Mouse (Mus musculus): ENCODE results near the gene Kptn.

The Kptn gene

DNA sequence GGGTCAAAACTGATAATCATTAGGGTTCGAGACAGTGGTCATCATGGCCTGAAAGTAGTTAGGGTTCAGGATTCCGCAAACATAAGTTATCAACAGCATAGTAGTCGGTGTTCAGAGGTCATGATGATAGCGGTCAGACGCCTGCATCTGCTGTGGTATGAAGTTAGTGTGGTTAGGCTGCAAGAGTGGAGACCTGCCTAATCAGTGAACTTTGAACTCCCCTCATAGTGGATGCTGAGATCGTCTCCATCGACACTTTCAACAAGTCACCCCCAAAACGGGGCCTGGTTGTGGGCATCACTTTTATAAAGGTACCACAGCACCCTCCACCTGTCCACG is 536 bp downstream of the Kptn start:
- DNase-seq (ENCODE audit: low spot score) = no peak

DNA sequence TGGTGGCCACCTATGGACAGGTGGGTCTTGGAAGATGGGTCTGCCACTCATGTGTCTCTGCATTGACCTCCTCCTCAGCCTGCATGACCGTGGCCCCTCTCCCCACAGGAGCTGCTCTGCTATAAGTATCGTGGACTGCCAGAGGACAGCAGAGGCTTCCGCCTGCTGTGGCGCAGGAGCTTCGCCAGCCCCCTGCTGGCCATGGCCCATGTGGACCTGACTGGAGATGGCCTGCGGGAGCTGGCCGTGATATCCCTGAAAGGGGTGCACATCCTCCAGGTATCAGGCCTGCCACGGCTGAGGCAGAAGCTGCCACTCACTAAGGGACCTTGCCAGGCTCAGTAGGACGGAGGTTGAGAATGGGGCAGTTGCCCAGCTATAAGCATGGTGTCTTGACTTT is 6.1 kb downstream of the Kptn start:
- DNase-seq (ENCODE audit: low spot score) = no peak

DNA sequence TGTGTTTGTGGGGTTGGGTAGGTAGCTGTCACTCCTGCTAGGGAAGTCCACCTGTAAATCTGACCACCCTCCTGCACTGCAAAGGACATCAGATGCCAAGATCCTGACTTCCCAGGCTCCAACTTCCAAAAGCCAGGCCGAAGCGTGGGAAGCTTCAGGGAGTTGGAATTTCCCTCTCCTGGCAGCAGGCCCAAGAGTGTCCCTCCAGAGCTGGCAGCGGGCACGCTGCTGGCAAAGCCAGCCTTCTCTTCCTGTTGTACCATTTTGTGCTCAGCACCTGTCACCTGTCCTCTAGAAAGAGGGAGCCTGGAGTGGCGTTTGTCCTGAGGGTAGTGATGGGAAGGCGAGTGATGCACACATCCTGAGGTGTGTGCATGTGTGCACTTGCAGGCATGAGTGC is 8.6 kb downstream of the Kptn start:
- DNase-seq (ENCODE audit: low spot score) = no peak

DNA sequence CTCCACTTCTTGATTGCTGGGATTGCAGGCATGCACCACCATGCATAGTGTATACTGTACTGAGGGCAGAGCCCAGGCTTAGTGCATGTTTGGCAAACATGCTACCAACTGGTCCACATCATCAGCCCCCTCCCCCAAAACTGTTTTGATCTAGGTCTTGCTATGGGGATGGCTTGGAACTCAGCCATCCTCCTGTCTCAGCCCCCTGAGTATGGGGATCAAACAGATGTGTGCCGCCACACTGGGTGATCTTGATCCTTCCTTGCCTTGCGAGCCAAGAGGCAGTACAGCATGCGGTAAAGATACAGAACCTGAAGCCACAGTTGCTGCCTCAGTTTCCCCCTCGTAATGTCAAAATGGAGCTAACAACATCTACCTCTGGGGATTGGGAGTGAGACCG is 9.2 kb downstream of the Kptn start:
- DNase-seq (ENCODE audit: low spot score) = no peak

DNA sequence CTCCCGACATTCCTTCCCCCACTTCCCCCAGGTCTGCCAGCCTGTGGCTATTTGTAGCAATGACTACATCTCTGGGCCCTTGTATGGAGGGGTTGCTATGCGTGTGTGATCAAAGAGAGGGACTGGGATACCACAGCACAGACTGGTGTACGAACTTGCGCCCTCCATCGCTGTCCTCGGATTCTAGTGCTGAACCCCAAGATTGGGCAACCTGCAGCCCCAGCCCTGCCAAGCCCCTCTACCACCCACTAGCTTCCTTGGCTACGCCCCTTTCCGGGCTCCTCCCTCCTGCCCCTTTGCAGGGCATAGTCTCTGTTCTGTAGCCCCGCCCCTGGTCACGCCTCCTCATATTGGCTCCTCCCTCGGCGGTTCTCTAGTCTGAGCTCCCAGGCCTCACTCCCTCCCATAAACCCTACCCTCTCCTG is 9.7 kb downstream of the Kptn start, which contains the start of gene Slc8a2:
Slc8a2 (plus strand) TSS at position 406 of the 425 bp plus-strand sequence.
- peak; percentile 15 for DNase-seq (ENCODE audit: low spot score)

DNA sequence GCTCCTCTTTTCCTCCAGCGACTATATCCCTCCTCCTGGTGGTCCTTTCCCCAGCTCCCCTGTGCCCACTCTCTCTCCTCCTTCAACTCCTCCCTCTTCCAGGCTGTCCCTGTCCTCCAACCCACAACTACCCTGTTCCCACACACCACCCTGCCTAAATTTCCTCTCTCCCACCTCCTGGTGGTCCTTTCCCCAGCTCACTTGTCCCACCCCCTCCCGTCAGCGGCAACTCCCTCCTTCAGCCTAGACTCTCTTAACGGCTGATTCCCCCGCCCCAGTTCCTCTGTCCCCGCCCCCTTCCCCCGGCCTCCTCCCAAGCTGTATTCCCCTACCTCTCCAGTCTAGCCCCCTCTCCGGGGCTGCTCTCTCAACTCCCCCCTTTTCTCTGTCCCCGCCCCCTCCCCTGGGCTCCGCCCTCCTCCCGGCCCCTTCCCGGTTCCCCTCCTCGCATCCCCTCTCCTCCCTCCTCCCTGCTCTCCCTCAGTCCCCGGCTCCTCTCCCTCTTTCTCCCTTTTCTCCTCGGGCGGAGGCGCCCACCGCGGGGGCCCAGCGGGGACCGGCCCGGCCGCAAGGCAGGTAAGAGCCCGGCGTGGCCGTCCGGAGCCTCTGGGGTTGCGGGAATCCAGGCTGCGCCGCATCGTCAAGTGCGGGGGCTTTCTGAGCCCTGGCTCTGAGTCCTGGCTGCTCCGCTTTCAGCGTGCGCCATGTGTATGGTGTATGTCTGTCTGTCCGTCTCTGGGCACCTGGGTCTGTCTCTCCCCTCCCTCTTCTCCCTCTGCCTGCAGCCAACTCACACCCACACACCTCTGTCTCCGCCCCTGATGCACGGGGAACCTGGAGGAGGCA is 10.4 kb downstream of the Kptn start:
- peak; percentile 18 for DNase-seq (ENCODE audit: low spot score)

DNA sequence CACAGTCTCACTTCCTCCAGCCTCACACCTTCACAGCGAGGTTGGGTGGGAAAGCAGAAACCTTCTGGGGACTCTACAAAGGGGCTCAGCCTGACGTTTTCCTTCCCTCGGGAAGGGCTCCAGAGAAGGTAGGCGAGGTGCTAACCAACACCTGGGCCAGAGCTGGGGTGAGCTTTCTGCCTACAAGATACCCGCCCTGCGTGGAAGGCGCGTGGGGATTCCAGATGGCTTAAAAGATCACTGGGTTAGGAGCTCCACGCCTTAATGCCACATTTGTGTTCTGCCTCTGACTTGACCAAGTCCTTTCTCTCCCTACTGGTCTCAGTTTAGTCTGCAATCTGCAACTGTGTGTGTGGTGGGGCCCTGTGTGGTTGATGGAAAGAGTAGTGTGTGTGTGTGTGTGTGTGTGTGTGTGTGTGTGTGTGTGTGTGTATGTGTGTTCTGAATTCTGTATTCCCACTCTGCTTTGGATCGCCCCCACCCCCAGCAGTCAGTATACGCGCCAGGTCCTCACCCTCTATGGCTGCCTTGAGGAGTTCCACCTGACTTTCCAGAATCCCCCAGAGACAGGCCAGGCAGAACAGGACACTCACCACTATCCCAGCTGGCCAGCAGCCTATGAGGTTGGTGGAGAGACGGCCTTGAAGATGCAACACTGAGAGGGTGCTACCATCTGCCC is 11.4 kb downstream of the Kptn start:
- DNase-seq (ENCODE audit: low spot score) = no peak

DNA sequence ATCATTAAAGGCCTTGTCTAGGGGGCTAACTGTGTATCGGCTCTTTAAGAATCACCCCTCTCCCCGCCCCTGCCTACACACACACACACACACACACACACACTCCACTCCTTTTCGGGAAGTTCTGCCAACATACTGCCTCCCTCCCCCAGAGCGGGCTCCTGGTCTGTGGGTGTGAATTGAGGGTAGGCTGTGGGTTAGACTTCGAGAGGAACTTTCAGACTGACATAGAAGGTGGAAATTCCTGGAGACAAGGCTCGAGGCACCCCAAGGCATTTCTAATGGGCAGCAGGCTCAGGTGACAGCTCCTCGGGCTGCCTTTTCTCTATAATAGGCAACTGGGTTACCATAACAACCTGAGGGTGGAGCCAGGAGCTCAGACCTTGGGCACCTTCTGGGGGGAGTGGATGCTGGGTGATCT is 12.5 kb downstream of the Kptn start:
- no peak for DNase-seq (ENCODE audit: low spot score)

DNA sequence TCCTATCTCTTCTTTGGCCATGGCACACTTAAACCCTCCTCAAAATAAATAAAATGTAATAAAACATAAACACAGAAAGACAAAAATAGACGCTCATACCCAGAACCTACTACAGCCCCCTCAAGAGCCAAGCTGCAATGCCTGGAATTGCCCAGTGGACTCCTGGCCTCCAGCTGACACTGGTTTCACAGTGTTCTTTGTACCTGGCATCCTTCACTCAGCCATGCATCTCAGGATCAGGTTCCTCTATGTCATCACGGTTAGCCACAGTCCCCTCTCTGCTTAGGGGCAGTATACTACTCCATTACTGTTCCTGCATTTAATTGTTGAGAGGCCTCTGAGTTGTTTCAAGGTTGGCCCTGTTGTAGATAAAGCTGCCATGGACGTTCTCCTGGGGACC is 13.2 kb downstream of the Kptn start:
- DNase-seq (ENCODE audit: low spot score) = no peak

DNA sequence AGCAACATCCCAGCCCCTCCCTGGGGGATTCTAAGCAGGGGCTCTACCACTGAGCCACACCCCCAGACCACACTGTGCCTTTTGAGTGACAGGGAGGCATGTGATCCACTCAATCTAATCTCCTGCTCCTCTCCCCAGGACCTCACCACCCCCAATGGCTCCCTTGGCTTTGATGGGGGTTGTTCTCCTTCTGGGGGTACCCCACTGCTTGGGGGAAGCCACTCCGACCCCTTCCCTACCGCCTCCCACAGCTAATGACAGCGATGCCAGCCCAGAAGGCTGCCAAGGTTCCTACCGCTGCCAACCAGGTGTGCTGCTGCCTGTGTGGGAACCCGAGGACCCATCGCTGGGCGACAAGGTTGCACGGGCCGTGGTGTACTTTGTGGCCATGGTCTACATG is 14.0 kb downstream of the Kptn start:
- DNase-seq (ENCODE audit: low spot score) = no peak

DNA sequence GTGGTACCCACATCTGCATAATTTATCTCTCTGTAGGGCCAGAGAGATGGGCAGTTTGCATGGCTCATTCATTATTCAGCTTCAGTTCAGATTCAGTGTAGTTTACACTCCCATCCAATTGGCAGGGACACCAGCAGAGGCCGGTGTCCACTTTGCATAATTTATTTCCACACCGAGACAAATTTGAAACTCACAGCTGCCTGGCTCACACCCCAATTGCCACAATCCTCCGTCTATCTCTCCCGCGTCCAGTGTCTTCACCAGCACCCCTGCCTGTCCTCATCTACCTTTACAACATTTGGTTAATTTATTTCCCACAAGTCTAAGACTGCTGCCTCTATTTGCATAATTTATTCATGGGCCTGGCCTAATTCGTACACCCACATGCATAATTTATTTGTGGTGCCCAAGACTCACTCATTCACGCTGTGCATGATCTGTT is 15.3 kb downstream of the Kptn start:
- no peak for DNase-seq (ENCODE audit: low spot score)

DNA sequence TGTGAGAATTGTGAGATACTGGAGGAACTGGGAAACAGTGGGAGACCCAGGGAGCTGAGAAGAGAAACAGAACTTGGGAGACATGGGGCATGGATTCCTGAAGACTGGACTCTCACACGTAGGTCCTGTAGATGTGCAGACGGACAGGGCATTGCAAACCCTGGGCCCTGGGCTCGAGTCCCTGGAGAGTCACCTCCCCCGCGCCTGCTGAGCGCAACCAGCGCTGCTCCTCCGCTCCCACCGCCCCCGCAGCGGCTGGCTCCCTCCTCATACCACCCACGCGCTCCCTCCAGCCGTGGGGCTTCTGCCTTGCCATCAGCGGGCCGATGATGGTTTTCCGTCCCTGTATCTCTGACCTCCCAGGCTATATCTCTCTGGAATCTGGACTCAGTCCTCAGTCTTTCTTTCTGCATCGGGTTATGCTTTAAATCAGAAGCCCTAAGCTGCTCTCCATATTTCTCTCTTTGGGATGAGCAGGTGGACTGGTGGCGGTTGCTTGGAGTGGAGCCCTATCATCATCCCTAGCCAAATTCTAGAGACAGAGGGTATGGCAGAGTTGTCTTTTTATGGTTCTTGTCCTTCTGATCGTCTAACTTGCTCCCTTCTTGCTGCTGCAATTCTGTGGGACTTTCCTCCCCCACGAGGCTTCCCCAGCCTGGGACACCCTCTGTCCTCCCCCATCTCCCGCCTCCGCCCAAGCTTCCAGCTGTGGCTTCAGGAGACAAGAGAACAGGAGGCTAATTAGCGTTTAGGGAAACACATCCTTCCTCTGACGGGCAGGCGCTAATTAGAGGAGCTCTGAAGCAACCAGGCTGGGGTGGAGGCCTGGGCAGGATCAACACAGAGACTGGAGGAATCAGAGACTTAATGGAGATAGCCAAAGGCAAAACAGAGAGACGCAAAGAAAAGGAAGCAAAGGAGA is 27.1 kb downstream of the Kptn start:
- DNase-seq (ENCODE audit: low spot score) = no peak

DNA sequence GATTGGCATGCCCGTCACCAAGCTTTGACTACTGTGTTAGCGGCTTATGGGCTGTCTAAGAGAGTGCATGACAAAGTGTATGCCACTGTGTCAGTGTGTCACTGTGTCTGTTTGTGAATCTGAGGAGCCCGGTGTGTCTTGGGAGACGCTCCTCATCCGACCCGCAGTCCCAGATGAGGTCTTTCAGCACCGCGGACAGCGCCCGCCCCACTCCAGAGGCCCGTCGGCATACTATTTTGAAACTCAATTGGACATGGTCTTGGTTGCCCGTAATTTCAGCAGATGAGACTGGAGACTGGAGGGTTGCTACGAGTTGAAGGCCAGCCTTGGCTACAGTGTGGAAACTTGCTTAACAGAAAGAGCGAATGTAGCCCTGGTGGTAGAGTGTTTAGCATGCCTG is 27.9 kb downstream of the Kptn start:
- peak; percentile 49 for DNase-seq (ENCODE audit: low spot score)

DNA sequence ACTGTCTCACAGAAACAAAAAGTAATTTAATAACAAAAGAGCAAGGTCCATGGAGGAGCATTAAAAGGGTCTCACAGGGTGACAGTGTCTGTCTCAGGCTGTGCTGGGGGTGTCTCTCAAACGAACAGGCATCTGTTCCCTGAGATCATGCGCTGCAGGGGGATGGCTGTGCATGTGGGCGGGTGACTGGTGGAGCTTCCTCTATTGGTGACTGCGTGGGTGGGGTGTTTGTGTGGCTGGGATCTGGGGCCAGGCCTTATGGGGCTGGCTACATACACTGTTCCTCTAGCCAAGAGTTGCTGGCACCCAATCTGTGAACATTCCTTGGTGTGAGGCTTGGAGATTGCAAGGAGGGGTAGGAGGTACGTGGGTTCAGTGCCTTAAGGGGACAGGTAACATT is 29.5 kb downstream of the Kptn start:
- no peak for DNase-seq (ENCODE audit: low spot score)

DNA sequence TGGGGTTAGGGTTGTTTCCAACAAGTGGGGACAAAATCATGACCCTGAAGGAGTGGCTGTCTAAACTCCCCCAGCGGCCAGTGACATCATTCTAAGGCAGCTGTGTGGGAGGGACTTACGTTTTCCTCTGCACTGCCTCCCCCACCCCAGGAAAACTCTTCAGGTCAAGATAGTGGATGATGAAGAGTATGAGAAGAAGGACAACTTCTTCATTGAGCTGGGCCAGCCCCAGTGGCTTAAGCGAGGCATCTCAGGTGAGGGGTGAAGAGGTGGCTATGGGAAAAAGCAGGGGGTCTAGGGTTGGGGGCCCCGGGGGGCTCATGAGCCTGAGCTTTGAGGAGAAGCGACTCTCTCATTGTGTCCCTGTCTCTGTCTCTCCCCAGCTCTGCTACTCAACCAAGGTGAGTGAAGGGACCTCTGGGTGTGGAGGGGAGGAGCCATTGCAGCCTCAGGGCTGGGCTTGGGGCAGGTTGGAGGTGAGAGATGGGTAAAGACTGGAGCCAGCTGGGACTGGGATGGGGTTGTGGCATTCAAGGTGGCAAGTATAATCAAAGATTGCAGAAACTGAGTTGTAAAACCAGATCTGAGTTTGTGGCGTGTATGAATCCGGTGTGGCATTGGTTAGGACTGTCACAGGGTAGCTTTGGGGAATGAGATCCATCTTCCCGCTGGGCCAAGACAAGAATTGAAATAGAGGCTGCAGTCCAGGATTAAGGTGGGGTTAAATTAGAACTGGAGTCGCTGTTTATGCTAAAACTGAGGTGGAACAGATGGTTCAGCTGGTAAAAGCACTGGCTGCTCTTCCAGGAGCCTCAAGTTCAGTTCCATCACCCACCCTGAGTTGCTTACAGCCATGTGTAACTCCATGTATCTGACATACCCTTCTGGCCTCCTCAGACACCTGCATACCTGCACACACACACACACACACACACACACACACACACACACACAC is 30.8 kb downstream of the Kptn start:
- DNase-seq (ENCODE audit: low spot score) = no peak

DNA sequence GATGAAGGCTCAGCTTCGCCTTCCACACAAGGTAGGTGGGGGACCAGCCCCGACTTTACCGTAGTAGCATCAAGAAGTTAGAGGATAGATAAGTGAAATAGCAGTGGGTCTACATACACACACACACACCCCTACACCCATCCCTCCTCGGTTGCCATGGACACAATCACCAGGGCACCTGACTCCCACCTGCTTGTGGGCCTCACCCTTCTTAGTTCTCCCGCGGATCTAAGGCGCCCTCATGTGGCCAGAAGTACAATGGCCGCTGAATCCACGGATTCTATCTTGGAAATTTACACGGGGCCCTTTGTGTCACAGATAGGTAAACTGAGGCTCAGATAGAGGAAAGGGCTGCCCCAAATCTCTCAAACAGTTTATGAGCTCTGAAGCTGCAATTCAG is 33.8 kb downstream of the Kptn start:
- no peak for DNase-seq (ENCODE audit: low spot score)

DNA sequence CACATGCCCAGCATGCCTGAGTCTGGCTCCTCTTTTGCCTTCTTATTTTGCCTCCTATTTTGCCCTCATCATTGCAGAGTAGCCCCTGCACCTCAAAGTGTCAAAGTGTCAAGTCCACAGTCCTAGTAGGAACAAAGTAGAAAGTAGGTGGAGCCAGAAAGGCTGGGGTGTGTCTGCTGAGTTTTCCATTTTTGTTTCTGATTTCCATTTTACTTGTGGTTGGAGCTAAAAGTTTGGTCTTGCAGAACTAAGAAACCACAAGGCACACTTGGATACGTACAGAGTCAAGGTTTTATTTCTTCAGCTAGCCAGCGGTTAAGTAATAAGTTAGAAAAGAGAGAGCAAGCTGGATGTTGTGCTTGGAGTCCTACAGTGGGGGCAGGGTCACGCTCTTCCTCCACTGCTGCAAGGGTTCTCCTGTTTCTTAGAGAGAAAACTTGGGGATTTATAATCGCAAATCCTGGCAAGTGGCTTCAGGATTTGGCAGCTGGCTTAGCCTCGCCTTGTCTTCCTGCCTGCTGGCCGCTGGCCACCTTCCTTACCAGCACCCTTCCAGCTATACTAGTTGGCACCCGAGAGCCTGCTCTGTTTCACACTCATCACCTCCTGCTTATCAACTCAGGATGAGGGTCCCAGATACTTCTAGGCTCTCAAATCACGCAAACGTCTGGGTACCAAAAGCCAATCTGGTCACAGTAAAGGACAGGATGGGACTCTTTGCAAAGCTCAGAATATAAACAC is 35.6 kb downstream of the Kptn start:
- DNase-seq (ENCODE audit: low spot score) = no peak

DNA sequence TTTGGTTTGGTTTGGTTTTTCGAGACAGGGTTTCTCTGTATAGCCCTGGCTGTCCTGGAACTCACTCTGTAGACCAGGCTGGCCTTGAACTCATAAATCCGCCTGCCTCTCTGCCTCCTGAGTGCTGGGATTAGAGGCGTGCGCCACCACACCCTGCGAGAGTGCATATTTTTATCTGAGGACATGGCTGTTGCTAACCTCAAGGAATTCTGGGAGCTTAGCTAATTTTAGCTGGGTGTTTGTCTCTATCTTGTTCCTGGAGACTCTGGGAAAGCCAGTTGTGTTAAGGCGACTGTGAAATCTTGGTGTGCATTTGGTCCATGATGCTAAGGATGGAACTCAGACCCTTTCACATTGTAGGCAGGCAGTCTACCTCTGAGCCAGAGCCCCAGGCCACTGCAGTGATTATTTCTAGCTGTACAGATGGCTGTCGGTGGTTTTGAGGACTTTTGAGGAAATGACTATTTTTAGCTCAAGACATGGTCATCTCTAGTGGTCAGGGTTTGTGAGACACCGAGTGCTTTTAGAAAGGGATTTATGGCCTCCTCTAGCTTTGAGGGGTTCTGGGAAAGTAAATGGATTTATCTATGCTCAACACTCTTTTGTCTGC is 36.5 kb downstream of the Kptn start:
- no peak for DNase-seq (ENCODE audit: low spot score)

DNA sequence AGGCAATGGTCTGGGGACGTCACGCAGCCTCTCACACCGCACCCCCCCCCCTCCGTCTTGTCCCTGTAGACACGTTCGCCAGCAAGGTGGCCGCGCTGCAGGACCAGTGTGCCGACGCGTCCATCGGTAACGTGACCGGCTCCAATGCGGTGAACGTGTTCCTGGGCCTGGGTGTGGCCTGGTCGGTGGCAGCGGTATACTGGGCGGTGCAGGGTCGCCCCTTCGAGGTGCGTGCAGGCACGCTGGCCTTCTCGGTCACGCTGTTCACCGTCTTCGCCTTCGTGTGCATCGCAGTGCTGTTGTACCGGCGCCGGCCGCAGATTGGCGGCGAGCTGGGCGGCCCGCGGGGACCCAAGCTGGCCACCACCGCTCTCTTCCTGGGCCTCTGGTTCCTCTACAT is 39.0 kb downstream of the Kptn start:
- DNase-seq (ENCODE audit: low spot score) = no peak

DNA sequence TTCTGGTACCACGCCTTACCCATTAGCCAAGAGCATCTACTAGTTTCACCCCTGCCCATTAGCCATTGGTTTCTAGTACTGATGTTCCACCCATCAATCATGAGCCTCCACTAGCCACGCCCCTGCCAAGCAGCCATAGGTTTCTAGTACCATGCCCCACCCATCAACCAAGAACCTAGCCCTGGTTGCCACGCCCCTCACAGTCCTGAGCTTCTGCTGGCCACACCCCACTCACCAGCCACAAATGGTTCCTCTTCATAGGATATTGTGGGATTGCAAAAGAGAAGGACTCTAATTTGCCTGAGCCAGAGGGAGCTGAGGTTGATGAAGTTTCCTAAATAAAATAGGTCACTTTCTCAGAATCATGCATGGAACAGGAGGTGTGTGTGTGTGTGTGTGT is 41.0 kb downstream of the Kptn start:
- DNase-seq (ENCODE audit: low spot score) = no peak
